Mouse (Mus musculus): ENCODE results near the gene Ccdc162.

Gene Ccdc162

DNA sequence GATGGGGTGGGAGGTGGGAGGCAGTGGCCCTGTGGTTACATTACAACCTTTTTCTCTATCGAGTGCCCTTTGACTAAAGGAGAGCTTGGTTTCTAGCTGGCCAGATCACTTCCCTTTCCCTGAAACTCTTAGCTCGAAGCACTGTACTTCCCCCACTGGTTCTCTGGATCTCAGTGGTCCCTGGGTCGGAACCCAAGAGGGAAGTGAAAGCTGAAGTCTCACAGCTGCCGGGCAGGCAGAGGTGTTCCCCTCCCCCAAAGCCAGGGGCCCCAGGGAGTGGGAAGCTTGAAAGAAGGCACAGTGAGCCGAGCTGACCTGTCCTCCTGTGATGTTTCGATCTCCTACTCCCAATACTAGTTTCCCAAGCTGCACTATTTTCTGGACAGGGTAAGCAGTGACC lies 143.2 kb downstream of the Ccdc162 start:
- peak; percentile 41 for DNase-seq

DNA sequence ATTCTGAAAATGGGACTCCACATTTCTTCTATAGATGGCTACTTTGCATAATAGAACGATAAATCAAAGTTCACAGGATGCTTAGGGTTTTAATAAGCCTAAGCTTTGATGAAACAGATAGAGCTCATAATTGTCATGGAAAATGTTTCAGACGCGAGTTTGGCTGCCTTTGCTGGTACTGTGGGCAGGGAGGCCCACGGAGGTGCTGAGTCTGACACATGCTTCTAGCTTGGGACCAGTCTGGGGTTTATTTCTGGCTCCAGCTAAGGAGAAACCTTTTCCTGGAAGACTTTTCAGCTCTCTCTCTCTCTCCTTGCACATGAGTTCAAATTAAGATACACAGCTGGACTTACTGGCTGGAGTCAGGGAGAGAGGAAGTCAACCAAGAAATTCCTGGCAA lies 144.2 kb downstream of the Ccdc162 start:
- DNase-seq: no peak

DNA sequence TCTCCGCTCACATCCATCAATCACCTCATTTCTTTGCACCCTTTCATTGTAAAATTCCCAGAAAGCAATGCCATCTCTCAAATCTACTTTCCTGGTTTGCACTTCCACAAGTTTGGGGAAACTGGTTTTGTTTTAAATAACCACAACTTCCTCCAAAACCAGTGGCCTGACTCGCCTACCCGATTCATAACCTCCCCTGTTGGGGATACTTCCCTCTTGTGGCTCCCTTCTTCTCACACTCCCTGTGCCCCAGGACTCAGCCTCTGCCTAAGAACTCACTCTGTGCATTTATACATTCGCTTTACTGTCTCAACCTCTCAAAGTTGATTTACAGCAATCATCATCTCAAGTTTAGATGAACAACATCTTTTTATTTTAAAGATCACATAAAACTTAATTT lies 145.4 kb downstream of the Ccdc162 start:
- no peak for DNase-seq

DNA sequence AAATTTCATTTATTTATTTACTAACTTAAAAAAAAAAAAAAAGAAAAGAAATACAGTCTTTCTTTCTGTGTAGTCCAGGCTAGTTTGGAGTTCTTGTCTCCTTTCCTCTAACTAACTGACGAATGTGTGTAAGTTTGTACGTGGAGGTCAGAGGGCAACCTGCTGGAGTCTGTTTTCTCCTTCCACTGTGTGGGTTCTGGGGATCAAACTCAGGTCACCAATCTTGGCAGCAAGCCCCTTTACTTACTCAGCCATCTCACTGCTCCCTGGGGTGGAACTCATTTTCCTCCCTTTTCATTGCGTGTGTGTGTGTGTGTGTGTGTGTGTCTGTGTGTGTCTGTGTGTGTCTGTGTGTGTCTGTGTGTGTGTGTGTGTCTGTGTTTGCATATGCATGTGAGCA lies 148.1 kb downstream of the Ccdc162 start:
- DNase-seq: no peak

DNA sequence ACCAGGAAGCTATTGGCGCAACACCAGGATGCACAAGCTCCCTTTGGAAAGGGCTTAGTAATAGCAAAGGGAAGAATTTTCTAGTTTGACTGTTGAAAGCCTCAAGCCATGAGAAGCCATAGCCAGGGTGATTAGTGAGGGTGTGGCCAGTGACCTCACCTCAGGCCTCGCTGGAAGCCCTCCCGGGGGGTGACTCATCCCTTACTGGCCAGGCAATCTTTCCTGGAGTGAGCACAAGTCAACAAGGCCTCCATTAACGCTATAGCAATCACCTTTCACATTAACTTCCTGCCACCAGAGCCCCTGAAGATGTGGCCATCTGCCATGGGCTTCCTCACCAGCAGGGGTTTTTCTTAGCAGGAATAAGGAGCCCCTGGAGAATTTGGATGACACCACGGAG lies 151.3 kb downstream of the Ccdc162 start:
- no peak for DNase-seq

DNA sequence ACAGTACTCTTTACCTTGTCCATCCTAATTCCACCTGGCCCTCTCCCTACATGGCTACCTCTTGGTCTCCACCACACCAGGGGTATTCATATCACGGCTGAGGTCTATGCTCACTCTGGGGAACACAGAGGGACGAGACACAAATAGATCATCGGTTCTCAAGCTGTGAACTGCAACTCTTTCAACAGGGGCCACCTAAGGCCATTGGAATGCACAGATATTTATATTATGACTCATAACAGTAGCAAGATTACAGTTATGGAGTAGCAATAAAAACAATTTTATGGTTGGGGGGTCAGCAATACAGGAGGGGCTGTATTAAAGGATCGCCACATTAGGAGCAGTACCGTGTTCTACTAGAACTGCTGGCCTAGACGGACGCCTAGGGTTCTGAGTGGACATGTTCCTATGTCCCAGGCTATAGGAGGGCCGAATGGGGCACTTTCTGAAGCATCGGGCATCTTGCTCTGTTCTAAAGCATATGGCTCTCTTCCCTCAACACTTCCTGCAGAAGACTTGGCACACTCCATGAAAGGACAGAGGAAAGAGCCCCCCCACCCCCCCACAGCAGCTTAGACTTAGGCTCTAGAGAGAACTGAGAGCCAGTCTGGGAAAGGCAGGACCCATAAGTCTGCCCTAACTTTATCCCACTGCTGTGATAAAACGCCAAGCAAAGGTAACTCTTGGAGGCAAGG lies 154.6 kb downstream of the Ccdc162 start:
- no peak for DNase-seq

DNA sequence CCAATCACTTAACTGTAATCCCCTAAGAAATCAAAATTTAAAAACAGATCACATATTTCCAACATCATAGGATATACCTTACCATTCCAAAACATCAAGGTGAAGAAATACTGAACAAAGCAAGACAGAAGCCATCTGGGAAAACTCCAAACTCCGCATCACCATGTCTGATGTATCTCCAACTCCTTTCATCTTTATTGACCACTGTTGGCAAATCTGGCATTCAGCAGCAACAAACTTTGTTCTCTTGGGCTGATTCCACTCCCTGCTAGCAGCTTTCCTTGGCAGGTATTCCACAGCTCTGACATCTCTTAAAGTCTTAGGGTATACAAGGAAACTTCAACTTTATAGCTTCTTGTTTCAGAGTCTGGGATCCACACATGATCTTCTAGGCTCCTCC lies 158.0 kb downstream of the Ccdc162 start:
- no peak for DNase-seq

DNA sequence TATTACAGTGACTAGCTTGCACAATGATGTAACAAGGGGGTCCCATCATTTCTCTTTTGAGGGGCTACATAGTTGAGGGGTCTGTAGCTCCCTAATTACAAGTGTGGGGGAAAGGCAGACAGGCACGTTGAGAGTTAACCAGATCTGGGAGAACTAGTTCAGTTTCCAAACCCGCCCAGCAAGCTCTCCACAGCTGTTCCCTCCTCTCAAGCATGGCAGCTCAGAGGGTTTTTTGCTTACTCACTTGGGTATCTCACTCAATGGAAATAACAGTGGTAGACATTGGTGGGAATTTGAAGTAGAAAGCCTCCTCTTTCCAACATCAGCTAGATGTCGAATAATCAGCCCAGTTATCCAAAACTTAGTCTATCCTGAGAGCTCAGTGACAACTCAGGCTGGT lies 161.4 kb downstream of the Ccdc162 start:
- DNase-seq: no peak

DNA sequence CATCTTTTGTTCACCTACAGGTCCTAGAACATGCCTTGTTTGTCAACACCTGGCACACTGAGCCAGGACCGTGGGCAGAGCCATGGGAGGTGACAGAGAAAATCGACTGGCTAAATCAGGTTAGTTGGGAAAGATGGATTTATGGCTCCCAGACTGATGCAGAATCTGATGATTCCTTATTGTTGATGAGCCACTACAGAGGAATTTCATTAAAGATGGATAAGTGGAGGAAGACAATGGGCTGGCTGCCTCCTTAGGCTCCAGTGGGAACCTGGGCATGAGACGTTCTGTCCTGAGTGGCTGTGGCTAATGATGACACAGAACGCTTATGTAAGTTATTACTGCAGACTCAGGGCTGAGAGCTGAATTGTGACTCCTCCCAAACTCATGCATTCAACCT lies 162.7 kb downstream of the Ccdc162 start:
- no peak for DNase-seq

DNA sequence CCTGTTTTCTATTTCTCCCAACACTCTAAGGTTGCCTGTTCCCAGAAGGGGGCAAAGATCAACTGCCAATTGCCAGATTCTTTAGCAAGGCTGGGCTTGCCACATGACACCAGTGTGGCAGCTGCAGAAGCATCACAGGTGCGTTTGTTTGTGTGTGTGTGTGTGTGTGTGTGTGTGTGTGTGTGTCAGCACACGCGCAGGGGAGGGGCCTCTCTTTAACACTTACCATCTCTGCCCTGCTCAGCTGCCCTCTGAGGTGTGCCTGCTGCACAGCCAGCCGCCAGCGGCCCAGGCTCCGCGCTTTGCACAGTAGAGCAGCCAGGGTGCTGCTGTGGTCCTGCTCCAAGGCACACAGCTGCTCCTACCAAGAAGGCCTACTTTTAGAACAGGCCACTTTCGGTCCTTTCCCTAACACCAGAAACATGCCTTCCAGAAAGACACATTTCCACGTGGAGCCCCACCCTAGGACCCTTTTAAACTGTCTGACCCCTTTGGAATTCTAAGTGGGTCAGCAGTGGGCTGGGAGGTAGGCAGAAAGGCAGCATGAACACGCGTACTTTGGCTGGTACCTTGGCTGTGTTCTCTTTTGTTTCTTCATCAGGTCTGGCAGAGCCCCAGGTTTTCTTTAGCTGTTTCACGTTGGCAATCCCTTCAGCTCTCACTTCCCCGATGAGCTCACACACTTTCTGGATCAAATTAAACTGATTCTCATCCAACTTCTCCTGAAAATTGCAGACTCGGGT lies 163.4 kb downstream of the Ccdc162 start:
- peak; percentile 9 for DNase-seq

DNA sequence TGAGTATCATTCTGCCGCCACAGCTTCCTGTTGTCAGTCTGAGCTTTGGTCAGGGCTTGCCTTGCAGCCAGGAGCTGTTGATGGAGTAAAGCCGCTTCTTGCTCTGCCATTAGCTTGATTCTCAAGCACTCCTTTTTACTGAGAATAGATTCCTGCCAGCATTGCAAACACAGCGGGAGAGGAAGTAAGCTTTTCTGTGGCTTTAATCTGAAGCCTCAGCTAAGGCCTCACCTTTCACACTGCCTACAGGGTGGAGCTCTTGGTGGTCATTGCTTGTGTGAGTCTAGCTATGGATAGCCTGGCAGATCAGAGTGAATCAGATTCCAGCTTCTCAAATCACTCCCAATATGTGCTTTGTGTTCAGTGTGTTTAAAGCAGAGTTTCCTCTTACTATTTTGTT lies 164.1 kb downstream of the Ccdc162 start:
- DNase-seq: no peak

DNA sequence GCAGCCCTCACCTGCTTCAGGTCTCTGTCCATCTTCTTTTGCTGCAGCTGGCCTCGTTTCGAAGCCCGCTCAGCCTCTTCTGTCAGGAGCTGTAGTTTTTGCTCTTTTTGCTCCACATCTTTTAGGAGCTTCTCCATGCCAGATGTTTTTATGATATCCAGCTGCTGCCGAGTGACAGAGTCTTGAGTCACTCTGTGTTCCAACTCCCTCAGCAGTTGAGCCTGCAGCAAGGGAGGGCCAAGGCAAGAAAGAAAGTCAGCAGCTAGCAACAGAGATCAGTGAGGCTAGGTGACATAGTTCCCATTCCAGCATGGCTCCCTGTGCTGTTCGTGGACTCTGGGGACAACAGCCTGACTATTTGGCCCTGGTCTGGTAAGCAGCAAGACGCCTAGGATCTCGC lies 165.7 kb downstream of the Ccdc162 start:
- DNase-seq: no peak

DNA sequence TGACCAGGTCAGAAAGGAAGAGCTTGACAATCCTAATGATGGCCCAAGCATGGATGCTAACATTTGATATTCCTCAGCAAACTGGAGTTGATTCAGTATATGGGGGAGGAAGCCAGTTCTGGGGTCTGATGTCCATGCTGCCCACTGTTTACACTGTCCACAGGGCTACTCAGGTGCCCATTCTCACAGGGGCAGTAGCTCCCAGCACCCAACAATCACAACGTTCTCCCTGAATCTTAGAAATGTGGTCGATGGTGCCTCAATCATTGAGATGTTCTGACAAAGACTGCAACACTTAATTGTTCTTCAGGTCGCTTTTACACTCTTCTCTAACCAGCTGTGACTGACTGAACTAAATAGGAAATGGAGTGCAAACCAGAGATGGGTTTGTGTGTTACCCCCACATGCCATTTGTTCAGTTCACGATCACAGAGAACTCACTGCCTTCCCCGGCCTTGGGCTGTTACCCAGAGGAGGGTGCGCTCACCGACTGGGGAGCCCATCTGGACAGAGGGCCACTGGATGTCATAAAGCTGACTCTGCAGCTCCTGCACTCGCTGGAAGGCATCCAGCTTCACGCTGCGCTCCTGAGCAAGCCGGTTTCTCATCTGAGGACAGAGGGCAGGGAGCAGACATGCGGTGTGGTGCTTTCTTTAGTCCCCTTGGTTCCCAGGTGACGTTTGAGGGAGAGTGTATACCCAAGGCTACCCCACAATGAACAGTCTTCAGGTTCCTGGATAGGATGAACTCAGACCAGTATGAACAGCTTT lies 169.9 kb downstream of the Ccdc162 start:
- DNase-seq: no peak

DNA sequence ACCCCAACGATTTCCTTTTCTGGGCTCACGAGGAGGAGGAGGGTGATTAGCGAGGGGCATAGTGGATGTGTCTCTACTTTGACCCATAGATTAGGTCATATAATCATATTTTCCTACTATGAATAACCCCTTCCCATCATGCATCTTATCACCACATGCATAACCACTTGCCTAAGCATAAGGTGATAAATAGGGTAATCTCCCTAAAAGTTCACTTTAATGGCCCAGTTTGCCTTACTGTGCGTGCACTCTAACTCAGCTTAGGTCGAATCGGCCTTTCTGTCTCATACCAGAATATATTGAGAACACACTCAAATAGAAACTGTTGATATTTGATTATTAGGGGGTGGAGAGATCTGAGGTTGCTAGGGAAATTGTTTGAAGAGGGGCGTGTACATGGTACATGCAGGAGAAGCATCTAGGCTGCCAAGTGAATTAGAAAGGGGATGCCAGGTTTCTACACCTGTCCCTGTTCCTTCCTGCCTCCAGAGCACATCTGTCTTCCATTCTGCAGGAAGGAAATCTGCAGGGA lies 171.1 kb downstream of the Ccdc162 start:
- DNase-seq: no peak

DNA sequence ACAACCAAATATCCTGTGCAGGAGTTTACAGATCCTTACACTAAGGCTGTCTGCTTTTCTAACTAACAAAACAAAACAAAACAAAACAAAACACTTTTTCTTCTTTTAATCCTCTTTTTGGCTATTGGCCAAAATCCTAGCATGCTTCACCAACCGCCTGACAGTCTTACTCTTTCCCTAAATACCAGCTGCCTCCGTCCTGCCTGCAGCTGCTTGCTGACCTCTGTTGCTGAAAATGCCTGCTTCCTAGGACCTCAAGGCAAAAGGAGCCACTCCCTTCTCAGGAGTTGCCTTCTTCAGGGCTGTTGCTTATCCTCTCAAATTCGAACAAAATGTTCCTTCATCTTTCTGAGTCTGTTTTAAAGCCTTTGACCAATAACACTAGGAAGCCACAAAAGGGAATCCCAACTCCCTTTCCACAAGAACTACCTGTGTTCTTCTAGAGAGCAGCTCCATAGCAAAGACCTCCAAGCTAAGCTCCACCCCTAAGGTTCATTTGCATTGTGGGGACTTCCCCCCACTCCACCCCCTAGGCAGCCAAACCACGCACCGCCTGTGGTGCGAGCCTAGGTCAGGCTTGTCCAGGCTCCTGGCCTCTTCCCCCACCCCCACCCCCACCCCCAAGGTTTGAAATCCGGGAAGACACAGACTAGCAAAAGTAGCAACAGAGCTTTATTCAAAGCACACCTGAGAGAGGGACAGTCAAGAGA lies 171.8 kb downstream of the Ccdc162 start:
- DNase-seq: peak; percentile 25

DNA sequence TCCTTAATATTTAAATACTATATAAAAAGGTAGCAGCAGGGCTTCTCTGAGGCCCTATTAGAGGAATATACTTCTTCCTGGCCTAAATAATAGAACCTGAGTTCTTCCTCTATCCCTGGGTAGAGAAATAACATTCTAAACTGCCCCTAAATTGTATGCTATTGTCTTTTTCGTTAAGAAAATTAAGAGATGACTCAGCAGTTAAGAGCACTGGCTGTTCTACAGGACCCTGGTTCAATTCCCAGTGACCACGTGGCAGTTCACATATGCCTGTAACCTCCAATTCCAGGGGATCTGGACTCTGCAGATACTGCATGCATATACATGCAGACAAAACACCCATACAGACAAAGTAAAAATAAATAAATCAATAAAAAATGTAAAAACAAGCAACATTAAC lies 172.6 kb downstream of the Ccdc162 start:
- DNase-seq: no peak

DNA sequence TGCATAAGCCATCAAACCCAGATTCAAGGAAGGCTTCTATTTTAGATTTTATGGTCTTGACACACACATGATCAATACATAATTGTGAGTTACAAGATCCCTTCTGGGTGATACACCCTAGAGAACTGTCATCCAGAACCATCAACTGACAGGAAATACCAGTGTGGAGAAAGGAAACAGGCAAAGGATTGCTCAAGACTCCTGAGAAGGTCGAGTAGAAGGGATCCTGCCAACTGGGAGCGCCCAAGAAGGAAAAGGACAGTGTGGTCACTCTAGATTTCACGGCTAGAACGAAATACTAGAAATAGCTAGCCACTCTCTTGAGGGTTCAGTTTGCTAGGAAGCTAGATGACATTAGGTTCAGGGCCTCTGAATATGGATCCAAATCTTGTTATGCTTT lies 173.0 kb downstream of the Ccdc162 start:
- no peak for DNase-seq

DNA sequence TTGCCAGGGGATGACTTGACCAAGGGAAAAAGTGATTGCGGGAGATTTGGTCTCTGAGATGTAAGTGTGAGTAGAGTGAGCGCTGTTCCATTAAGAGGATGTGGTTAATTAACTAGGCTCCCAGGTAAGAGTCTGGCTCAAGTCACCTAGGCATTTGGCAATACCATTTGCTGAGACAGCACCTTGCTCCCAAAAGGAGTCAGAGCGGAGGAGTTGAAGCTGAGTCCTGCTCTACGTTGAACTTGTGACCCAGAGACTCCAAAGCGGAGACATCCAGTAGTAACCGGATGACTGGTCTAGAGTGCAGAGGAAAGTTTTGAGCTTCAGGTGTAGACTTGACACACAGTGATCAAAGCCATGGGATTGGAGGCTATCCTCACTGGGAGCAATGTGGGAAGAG lies 174.4 kb downstream of the Ccdc162 start:
- no peak for DNase-seq

DNA sequence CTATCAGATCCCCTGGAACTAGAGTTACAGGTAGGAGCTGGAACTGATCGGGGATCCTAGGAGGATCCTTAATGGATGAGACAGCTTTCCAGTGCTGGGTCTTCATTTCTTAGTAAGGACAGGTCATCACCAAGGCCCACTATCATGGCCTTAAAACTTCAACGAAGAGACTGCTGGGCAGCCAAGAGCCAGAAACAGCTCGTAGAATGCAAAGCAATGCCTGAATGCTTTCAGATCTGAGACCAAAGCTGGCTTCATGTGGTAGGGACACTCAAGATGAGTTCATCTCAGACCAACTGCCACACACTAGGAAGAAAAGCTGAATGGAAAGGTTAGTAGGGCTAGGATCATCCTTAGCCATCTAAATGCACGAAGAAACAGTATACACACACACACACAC lies 177.4 kb downstream of the Ccdc162 start:
- DNase-seq: no peak

DNA sequence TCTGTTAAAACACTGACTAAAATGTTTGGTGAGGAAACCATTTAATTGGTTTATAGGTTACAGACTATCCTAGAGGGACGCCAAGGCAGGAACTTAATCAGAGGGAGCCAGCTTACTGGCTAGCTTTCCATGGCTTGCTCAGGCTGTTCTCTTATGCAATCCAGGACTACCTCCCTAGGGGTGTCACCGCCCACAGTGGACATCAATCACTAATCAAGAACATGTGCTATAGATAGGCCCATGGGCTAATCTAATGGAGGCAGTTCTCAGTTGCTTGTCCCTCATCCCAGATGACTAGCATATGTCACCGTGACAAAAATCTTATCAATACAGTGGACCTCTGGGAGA lies 178.5 kb downstream of the Ccdc162 start:
- no peak for DNase-seq

DNA sequence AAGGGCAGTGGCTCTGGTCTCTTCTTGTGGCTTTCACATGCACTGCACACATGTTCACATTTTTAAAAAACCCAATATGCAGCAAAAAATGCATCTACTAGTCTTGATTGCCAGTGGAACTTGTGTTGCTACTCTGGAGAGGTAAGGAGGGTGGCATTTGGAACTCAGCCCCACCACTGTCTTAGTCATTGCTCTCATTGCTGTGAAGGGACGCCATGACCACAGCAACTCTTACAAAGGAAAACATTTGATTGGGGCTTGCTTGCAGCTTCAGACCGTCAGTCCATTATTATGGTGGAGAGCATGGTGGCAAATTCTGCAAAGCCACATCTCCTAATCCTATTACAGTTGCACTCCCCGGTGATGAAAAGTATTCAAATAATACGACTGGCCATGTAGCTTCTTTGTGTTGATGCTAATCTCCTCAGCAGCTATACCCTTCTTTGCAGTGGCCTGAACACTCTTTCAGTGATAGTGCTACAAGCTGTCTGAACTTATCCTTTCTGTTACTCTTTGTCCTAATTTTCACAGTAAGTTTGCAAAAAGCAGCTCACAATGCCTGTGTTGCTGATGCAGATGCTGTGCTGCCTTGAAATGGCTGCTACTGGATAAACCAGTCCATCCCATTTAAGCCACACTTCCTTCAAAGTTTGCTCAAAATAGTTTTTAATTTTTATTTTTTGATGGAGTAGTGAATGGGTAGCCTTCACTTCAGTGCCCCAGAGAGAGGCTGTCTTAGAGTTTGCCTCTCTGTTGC lies 179.0 kb downstream of the Ccdc162 start:
- DNase-seq: no peak

DNA sequence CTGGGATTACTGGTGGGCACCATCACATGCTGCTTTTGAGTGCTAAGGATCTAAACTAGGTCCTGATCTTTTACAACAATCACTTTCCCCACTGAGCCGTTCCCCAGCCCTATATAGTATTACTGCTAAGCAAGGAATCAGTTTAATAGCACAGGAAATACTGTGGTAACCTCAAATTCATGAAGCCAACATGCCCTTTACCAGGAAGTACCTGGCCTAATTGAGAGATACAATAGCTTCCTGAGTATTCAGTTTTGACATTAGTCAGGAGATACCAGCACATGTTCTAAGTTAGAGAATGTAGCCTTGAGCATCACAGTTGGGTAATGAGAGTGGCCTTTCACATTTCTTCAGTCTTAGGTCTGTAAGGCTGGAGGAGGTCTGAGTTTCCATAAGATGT lies 179.7 kb downstream of the Ccdc162 start:
- no peak for DNase-seq

Measured in liver (tissue).